ENCODE assay signal across 12 mouse cellular contexts in genomic region chr4:44705151-44705550, GRCm38 (mm10). TPM values are rescaled to one million over a fixed set of nuclear protein-coding genes. Genes with fewer than 3 reads are reported as not detected.
DNase-seq lines count a peak whose midpoint lies in the region; ATAC-seq and TF ChIP-seq lines count a peak whose summit lies in the region.
"Had no signal": no experiment of that assay in that cellular context is flagged by ENCODE, and none has a peak within 500 bp of the region (broad histone marks: within the 10 kb centered on the region; RNA-seq: fewer than 3 reads in every experiment).

No protein-coding gene starts in this region.

- peaks cover 99% of the 10 kb centered on the region for H3K27me3 ChIP-seq in neural tube, embryonic 12.5 days (replicated peaks)
- peaks cover 100% of the 10 kb centered on the region for H3K27me3 ChIP-seq in midbrain, embryonic 10.5 days (ENCODE audit: low read depth, poor library complexity, severe bottlenecking)
- peaks cover 3% of the 10 kb centered on the region; the same call in 1 of the 2 replicates for H3K27me3 ChIP-seq in spleen, adult 2 months (ENCODE audit: control insufficient read depth, insufficient read depth, low read length)
- H3K27me3 ChIP-seq in kidney, embryonic 16.5 days (ENCODE audit: insufficient read depth, low read length) = peaks cover 99% of the 10 kb centered on the region

- no peak overlapping the region for H3K27ac ChIP-seq in neural tube, embryonic 12.5 days
- H3K27ac ChIP-seq in midbrain, embryonic 10.5 days (replicated peaks) = peak overlapping the region; percentile 88; the same call in 1 of the 2 replicates
- H3K27ac ChIP-seq in spleen, adult 2 months (ENCODE audit: insufficient read depth, low read length) = peak overlapping the region; percentile 94
- H3K27ac ChIP-seq in kidney, embryonic 16.5 days (ENCODE audit: low read length) = no peak overlapping the region
- H3K27ac ChIP-seq: heart, embryonic 15.5 days; kidney, postnatal 0 days had no signal

- ATAC-seq in neural tube, embryonic 12.5 days (ENCODE audit: low FRiP score, low read depth) = no peak
- ATAC-seq in kidney, embryonic 16.5 days (ENCODE audit: low FRiP score, low TSS enrichment) = no peak

- H3K9ac ChIP-seq in neural tube, embryonic 12.5 days = no peak overlapping the region
- H3K9ac ChIP-seq in kidney, embryonic 16.5 days (replicated peaks; ENCODE audit: low read length) = no peak overlapping the region
- H3K9ac ChIP-seq: forebrain, postnatal 0 days; heart, embryonic 15.5 days had no signal

- H3K4me2 ChIP-seq in neural tube, embryonic 12.5 days (replicated peaks) = peak overlapping the region; percentile 76; the same call in 1 of the 2 replicates
- H3K4me2 ChIP-seq in kidney, embryonic 16.5 days (replicated peaks; ENCODE audit: low read depth, low read length) = no peak overlapping the region

- 4% methylated on average over 3 of the region's 3 CpGs for WGBS in neural tube, embryonic 12.5 days
- 7% methylated on average over 3 of the region's 3 CpGs for WGBS in midbrain, embryonic 10.5 days
- 4% methylated on average over 3 of the region's 3 CpGs for WGBS in spleen, adult 2 months
- 1% methylated on average over 3 of the region's 3 CpGs for WGBS in kidney, embryonic 16.5 days

- peaks cover 30% of the 10 kb centered on the region for H3K4me1 ChIP-seq in neural tube, embryonic 12.5 days
- H3K4me1 ChIP-seq in midbrain, embryonic 10.5 days = peaks cover 74% of the 10 kb centered on the region
- H3K4me1 ChIP-seq in spleen, adult 2 months (ENCODE audit: control insufficient read depth, insufficient read depth, insufficient read length) = peaks cover 18% of the 10 kb centered on the region
- H3K4me1 ChIP-seq in kidney, embryonic 16.5 days (ENCODE audit: insufficient read depth, low read length) = peaks cover 18% of the 10 kb centered on the region

- TF ChIP-seq POLR2A in spleen, adult 2 months (IDR thresholded peaks at IDR 0.05; ENCODE audit: low read depth, low read length) = peak; percentile 14; the same call in 1 of the 2 replicates

- no peaks in the 10 kb centered on the region for H3K36me3 ChIP-seq in neural tube, embryonic 12.5 days
- 0 out of 2 replicates have a peak, but pooled peaks cover 6% of the 10 kb centered on the region for H3K36me3 ChIP-seq in midbrain, embryonic 10.5 days
- H3K36me3 ChIP-seq in spleen, adult 2 months (ENCODE audit: control insufficient read depth, insufficient read depth, low read length) = peaks cover 23% of the 10 kb centered on the region
- H3K36me3 ChIP-seq in kidney, embryonic 16.5 days (ENCODE audit: insufficient read depth, low read length) = no peaks in the 10 kb centered on the region
- H3K36me3 ChIP-seq: heart, embryonic 15.5 days had no signal

- DNase-seq in heart, adult 11 months = peak; percentile 91
- DNase-seq in heart, adult 18-20 months = no peak
- no peak for DNase-seq in neural tube, embryonic 10.5 days (ENCODE audit: extremely low spot score, low spot score)
- no peak for DNase-seq in midbrain, embryonic 10.5 days (ENCODE audit: low spot score)
- peak; percentile 71 to 74 for DNase-seq in spleen, adult 2 months (ENCODE audit: low read depth in 1 of 2, low spot score in 2 of 2)
- no peak for DNase-seq in adrenal gland, postnatal 36 days

- H3K9me3 ChIP-seq in neural tube, embryonic 12.5 days = no peaks in the 10 kb centered on the region
- no peaks in the 10 kb centered on the region for H3K9me3 ChIP-seq in midbrain, embryonic 10.5 days (replicated peaks)
- no peaks in the 10 kb centered on the region for H3K9me3 ChIP-seq in kidney, embryonic 16.5 days (ENCODE audit: low read length)
- H3K9me3 ChIP-seq: heart, embryonic 15.5 days had no signal

- no peak for TF ChIP-seq CTCF in spleen, adult 2 months (IDR thresholded peaks at IDR 0.05; ENCODE audit: extremely low read depth, insufficient read depth, insufficient read length, insufficient replicate concordance)

- no peak overlapping the region for H3K4me3 ChIP-seq in neural tube, embryonic 12.5 days
- H3K4me3 ChIP-seq in midbrain, embryonic 10.5 days = peak overlapping the region; percentile 66
- H3K4me3 ChIP-seq in spleen, adult 2 months (ENCODE audit: extremely low read depth, insufficient read depth, insufficient read length) = peak overlapping the region; percentile 44
- no peak overlapping the region for H3K4me3 ChIP-seq in kidney, embryonic 16.5 days (ENCODE audit: low read length)

RNA-seq across cellular contexts. Expression of gene Pax5, which starts 5.1 kb away (rescaled TPM):
- total RNA-seq in heart, adult 18-20 months (2021) = 1 to 10 TPM in 1 of 2 experiments, under 1 TPM in 1; 0.82 to 8.7 TPM
- polyA plus RNA-seq in neural tube, embryonic 12.5 days (2016; fragmentation: Nextera tagmentation; extraction: Ambion mirVana) = 2.4 and 3.3 TPM in 2 replicates
- polyA plus RNA-seq in midbrain, embryonic 10.5 days (2016; fragmentation: Nextera tagmentation; extraction: Ambion mirVana) = 6.3 and 9.1 TPM in 2 replicates
- polyA plus RNA-seq in spleen, adult 2 months (2012; rRNA removed) = 131 and 166 TPM in 2 replicates
- under 1 TPM; 0.63 to 0.66 TPM for total RNA-seq in adrenal gland, postnatal 36 days (2021)
- polyA plus RNA-seq in kidney, embryonic 16.5 days (2015; fragmentation: Nextera tagmentation; extraction: Ambion mirVana) = not detected in 2 replicates
- polyA plus RNA-seq: heart, embryonic 15.5 days; kidney, postnatal 0 days; limb, embryonic 11.5 days had no signal

RNA-seq across cellular contexts. Expression of gene Zcchc7, which starts 50.5 kb away (rescaled TPM):
- 10 to 100 TPM in 1 of 2 experiments, 1 to 10 TPM in 1; 8.4 to 11.6 TPM for total RNA-seq in heart, adult 18-20 months (2021)
- polyA plus RNA-seq in neural tube, embryonic 12.5 days (2016; fragmentation: Nextera tagmentation; extraction: Ambion mirVana) = 28.2 and 34.9 TPM in 2 replicates
- polyA plus RNA-seq in midbrain, embryonic 10.5 days (2016; fragmentation: Nextera tagmentation; extraction: Ambion mirVana) = 22.4 and 23.6 TPM in 2 replicates
- polyA plus RNA-seq in spleen, adult 2 months (2012; rRNA removed) = 10.1 and 13.3 TPM in 2 replicates
- 10 to 100 TPM; 41.8 to 51.2 TPM for total RNA-seq in adrenal gland, postnatal 36 days (2021)
- polyA plus RNA-seq in kidney, embryonic 16.5 days (2015; fragmentation: Nextera tagmentation; extraction: Ambion mirVana) = 30.7 and 34.3 TPM in 2 replicates

Comparison
In these comparisons a context has a peak if more than half of its experiments do, and no peak if none do; other contexts are left out.
1. DNase-seq: peak in heart, adult 11 months (single experiment) and spleen, adult 2 months (2 of 2); none in heart, adult 18-20 months (0 of 2), neural tube, embryonic 10.5 days (single experiment), midbrain, embryonic 10.5 days (single experiment) and adrenal gland, postnatal 36 days (0 of 2).
2. H3K27ac ChIP-seq: peak in midbrain, embryonic 10.5 days (single experiment) and spleen, adult 2 months (single experiment); none in neural tube, embryonic 12.5 days (single experiment) and kidney, embryonic 16.5 days (single experiment).
3. H3K4me3 ChIP-seq: peak in midbrain, embryonic 10.5 days (single experiment) and spleen, adult 2 months (single experiment); none in neural tube, embryonic 12.5 days (single experiment) and kidney, embryonic 16.5 days (single experiment).
4. RNA of gene Pax5, which starts 5.1 kb away (polyA plus RNA-seq): 131 to 166 TPM in spleen, adult 2 months; 6.3 to 9.1 TPM in midbrain, embryonic 10.5 days, 2.4 to 3.3 TPM in neural tube, embryonic 12.5 days and not detected in kidney, embryonic 16.5 days; every median in the first group is over 10 times any median in the second.